Mouse (Mus musculus): Measurements from ENCODE around the gene Cdk14. TPM values are rescaled to one million over a fixed set of nuclear protein-coding genes. Genes with fewer than 3 reads are reported as not detected.

Gene Cdk14
- polyA plus RNA-seq, 1 experiment from 2014 or later, result 23.5 TPM

DNA sequence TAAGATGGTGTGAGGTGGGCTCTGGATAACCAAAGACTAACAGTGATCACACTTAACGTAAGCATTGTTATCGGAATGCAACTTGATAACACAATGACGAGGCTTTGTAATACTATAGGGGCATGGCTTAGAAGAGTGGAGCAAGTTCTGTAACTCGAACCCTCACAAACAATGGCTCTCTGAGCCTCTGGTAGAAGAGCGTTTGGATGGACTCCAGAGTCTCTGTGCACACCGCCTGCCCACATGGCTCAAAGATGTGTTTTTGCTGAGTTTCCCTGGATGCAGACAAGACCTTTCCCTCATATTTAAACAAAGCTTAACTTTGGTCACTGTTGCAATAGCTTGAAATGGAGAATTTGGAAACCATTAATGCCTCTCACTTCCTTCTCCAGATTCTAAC lies 145.8 kb downstream of the Cdk14 start:
- 0 out of 2 replicates have a peak, but pooled peaks cover 4% of the 10 kb centered on the region for H3K4me1 ChIP-seq (replicated peaks; ENCODE audit: control insufficient read depth, insufficient read depth, low read length)

DNA sequence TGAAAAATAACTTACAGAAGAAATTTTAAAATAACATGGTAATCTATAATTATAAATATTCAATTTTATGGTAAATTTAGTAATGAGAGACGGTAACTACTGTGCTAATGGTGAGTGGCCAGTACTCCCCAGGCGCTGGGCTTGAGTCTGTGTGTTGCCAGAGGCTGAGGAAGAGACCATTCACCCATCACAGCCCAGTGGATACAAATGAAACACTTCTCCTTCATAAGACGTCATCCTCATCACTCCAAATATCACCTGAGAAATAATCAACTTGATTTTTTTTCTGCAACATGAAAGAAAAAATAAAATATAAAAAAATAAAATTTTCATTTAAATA lies 153.4 kb downstream of the Cdk14 start:
- ATAC-seq (replicated peaks; ENCODE audit: low FRiP score), result peak; percentile 49; the same call in 1 of the 2 replicates

More for the DNA sequence above, 145.8 kb downstream of the Cdk14 start:
- Histone ChIP-seq H3K27me3 (ENCODE audit: control insufficient read depth, insufficient read depth, low read length) (no peaks in the 10 kb centered on the region), H3K9ac (ENCODE audit: low read length) (no peak overlapping the region), H3K27ac (ENCODE audit: low read depth, low read length) (no peak overlapping the region), H3K4me2 (ENCODE audit: low read depth, low read length, severe bottlenecking) (no peak overlapping the region), H3K4me3 (ENCODE audit: low read depth, low read length) (no peak overlapping the region), H3K9me3 (ENCODE audit: control insufficient read depth, low read length) (no peaks in the 10 kb centered on the region), H3K36me3 (ENCODE audit: control insufficient read depth, insufficient read depth, low read length) (no peaks in the 10 kb centered on the region)
- 70% methylated on average over 6 of the region's 6 CpGs for WGBS
- ATAC-seq (replicated peaks; ENCODE audit: low FRiP score) (no peak), DNase-seq (ENCODE audit: low spot score) (no peak)

DNA sequence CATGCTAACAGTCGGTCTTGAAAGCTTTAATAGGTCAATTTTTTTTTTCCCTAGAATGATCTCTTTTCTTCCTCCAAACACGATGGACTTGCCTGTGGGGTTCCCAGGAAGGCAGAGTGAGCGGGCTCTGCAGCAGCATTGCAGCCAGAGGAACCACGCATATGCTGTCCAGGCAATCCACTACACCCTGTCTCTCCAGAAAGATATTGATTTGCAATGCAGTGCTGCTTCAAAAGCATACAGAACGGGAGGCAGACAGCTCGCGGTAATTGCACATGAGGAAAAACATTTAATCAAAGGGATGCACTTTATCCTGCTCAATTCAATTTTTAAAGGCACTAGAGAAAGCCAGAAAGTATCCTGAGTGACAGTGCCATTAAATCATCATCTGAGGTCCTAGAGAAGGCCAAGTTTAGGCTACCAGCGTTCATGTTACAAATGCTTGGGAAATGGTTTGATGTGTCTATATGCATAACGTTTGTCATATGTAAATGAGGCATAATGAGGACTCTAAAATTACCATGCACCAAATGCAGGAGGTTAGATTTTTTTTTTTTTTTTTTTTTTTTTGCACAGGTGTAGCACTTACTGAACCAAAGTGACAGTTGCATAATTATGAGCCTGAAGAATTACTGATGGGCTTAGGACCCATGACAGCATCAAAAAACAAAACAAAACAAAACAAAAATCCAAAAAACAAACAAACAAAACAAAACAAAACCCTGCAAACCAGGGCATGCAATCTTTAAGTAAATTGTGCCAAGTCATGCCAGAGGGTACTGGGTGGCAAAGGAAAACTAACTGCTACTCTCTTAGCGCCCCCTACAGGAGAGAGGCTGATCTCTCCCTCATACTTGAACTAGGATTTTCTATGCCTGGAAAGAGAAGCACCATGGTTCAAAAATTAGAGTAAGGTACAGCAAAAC lies 154.0 kb downstream of the Cdk14 start:
- 50% methylated on average over 10 of the region's 10 CpGs for WGBS
- Histone ChIP-seq H3K4me2 (ENCODE audit: low read depth, low read length, severe bottlenecking) (no peak overlapping the region), H3K4me3 (ENCODE audit: low read depth, low read length) (no peak overlapping the region), H3K4me1 (replicated peaks; ENCODE audit: control insufficient read depth, insufficient read depth, low read length) (no peaks in the 10 kb centered on the region), H3K9me3 (ENCODE audit: control insufficient read depth, low read length) (no peaks in the 10 kb centered on the region), H3K9ac (ENCODE audit: low read length) (no peak overlapping the region), H3K27ac (ENCODE audit: low read depth, low read length) (no peak overlapping the region), H3K27me3 (ENCODE audit: control insufficient read depth, insufficient read depth, low read length) (no peaks in the 10 kb centered on the region), H3K36me3 (ENCODE audit: control insufficient read depth, insufficient read depth, low read length) (no peaks in the 10 kb centered on the region)
- DNase-seq (ENCODE audit: low spot score) (peak; percentile 58), ATAC-seq (replicated peaks; ENCODE audit: low FRiP score) (peak; percentile 78)

More for the DNA sequence above, 153.4 kb downstream of the Cdk14 start:
- 89% methylated on average over 3 of the region's 3 CpGs for WGBS
- H3K9me3 ChIP-seq (ENCODE audit: control insufficient read depth, low read length), result no peaks in the 10 kb centered on the region
- no peak for DNase-seq (ENCODE audit: low spot score)
- no peaks in the 10 kb centered on the region for H3K4me1 ChIP-seq (replicated peaks; ENCODE audit: control insufficient read depth, insufficient read depth, low read length)
- H3K9ac ChIP-seq (ENCODE audit: low read length), result no peak overlapping the region
- no peak overlapping the region for H3K4me3 ChIP-seq (ENCODE audit: low read depth, low read length)
- no peak overlapping the region for H3K27ac ChIP-seq (ENCODE audit: low read depth, low read length)
- no peaks in the 10 kb centered on the region for H3K36me3 ChIP-seq (ENCODE audit: control insufficient read depth, insufficient read depth, low read length)
- no peak overlapping the region for H3K4me2 ChIP-seq (ENCODE audit: low read depth, low read length, severe bottlenecking)
- H3K27me3 ChIP-seq (ENCODE audit: control insufficient read depth, insufficient read depth, low read length), result no peaks in the 10 kb centered on the region

DNA sequence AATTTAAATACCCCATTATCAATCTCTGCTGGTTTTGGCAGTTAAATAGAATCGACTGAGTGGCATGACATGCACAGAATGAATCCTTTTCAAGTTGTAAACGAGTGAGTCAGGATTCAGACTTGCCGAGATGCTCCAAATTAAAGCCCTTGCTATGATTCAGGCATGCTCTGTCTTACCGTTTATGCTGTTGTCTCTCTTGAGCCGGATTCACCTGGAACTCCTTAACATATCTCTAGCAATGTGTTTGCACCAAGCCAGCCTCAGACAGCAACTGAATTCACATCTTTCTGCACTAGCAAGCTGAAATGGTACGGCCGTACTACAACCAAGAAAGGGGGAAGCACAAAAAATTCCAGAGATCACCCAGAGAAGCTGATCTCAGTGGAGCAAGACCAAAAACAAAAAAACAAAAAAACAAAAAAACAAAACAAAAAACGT lies 154.7 kb downstream of the Cdk14 start:
- no peak overlapping the region for H3K27ac ChIP-seq (ENCODE audit: low read depth, low read length)
- H3K27me3 ChIP-seq (ENCODE audit: control insufficient read depth, insufficient read depth, low read length), result no peaks in the 10 kb centered on the region
- H3K9ac ChIP-seq (ENCODE audit: low read length), result no peak overlapping the region
- no peaks in the 10 kb centered on the region for H3K9me3 ChIP-seq (ENCODE audit: control insufficient read depth, low read length)
- DNase-seq (ENCODE audit: low spot score) (no peak), ATAC-seq (replicated peaks; ENCODE audit: low FRiP score) (no peak)
- no peak overlapping the region for H3K4me2 ChIP-seq (ENCODE audit: low read depth, low read length, severe bottlenecking)
- 38% methylated on average over 8 of the region's 8 CpGs for WGBS
- no peak overlapping the region for H3K4me3 ChIP-seq (ENCODE audit: low read depth, low read length)
- no peaks in the 10 kb centered on the region for H3K4me1 ChIP-seq (replicated peaks; ENCODE audit: control insufficient read depth, insufficient read depth, low read length)
- no peaks in the 10 kb centered on the region for H3K36me3 ChIP-seq (ENCODE audit: control insufficient read depth, insufficient read depth, low read length)

DNA sequence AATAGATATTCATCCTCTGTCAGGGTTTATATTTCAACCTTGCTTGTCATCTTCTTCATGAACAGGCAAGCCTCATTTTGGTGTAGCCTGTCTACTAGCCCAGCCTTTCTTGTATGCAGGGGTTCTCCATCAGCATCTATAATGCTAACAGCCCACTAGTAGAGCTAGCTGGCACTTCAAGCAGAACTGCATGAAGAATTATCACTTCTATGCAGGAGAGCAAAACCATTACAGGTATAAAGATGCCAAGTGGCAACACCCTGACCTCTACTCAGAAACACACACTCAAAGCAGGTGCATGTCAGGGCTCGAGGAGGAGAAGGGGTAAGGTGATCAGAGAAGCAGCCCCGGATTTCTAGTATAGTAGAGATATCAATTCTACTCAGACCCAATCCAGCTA lies 155.4 kb downstream of the Cdk14 start:
- DNase-seq (ENCODE audit: low spot score), result no peak
- 91% methylated on average over 2 of the region's 2 CpGs for WGBS
- no peak overlapping the region for H3K4me3 ChIP-seq (ENCODE audit: low read depth, low read length)
- no peaks in the 10 kb centered on the region for H3K9me3 ChIP-seq (ENCODE audit: control insufficient read depth, low read length)
- H3K9ac ChIP-seq (ENCODE audit: low read length), result no peak overlapping the region
- H3K27ac ChIP-seq (ENCODE audit: low read depth, low read length), result no peak overlapping the region
- ATAC-seq (replicated peaks; ENCODE audit: low FRiP score), result no peak
- no peak overlapping the region for H3K4me2 ChIP-seq (ENCODE audit: low read depth, low read length, severe bottlenecking)
- H3K36me3 ChIP-seq (ENCODE audit: control insufficient read depth, insufficient read depth, low read length), result no peaks in the 10 kb centered on the region
- no peaks in the 10 kb centered on the region for H3K27me3 ChIP-seq (ENCODE audit: control insufficient read depth, insufficient read depth, low read length)
- H3K4me1 ChIP-seq (replicated peaks; ENCODE audit: control insufficient read depth, insufficient read depth, low read length), result no peaks in the 10 kb centered on the region

DNA sequence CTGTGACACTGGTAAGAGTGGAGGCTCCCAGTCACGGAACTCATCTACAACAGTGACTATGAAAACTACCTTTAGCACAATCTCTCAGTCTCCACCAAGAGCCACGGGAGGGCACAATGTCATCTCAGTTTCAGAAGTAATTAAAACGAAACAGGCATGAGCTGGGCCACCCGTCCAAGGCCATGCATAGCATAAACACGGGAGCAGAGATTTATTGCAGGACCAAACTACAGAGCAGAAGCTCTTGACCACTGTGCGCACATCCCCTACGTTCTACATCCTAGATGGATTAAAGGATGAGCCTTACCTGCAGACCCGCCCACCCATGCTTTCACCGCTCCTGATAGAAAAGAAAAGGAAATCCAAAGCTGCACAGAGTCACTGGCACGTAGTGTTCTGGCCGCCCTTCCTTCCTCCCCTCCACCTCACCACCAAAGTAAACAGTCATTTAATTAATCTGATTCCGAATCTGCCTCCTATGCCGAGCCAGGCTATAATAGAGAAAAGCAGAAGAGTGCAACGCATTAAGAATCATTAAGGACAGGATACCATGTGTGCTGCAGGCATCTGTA lies 158.3 kb downstream of the Cdk14 start:
- H3K27ac ChIP-seq (ENCODE audit: low read depth, low read length), result no peak overlapping the region
- ATAC-seq (replicated peaks; ENCODE audit: low FRiP score), result no peak
- H3K4me2 ChIP-seq (ENCODE audit: low read depth, low read length, severe bottlenecking), result no peak overlapping the region
- 84% methylated on average over 14 of the region's 14 CpGs for WGBS
- DNase-seq (ENCODE audit: low spot score), result no peak
- H3K4me1 ChIP-seq (replicated peaks; ENCODE audit: control insufficient read depth, insufficient read depth, low read length), result no peaks in the 10 kb centered on the region
- H3K36me3 ChIP-seq (ENCODE audit: control insufficient read depth, insufficient read depth, low read length), result no peaks in the 10 kb centered on the region
- H3K27me3 ChIP-seq (ENCODE audit: control insufficient read depth, insufficient read depth, low read length), result no peaks in the 10 kb centered on the region
- H3K9ac ChIP-seq (ENCODE audit: low read length), result no peak overlapping the region
- H3K9me3 ChIP-seq (ENCODE audit: control insufficient read depth, low read length), result no peaks in the 10 kb centered on the region
- no peak overlapping the region for H3K4me3 ChIP-seq (ENCODE audit: low read depth, low read length)

DNA sequence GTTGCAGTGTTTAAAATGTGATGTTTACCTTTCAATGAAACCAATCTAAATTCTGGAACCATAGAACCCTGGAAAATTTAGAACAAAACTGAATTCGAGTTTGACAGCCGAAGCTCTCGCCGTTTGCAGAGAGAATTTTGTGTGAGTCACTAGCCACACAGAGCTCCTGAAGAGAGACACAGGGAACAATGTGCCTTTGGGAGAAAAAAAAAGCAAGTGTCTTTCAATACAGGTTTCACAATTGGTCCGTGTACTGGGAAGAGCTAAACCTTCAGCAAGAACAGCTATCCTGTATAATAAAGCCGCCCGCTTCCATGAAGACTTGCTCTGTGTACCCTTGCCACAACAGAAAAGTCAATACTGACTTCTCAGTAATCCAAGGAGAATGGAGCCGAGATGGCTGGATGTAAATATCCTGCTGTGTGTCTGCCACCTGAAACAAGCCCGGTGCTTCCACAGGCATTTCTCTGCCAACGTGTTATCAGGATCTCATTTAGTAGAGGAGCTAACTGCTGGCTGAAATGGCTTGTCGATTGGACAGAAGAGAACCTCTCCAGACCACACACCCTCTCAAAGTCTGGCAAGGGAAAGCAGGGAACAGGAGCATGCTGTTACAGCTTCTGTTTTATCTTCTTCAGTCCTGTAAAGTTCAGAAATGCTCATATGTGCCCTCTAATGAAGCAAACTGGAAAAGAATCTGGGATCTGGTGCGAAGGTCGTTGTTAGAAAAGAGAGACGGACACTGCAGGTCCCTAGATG lies 159.0 kb downstream of the Cdk14 start:
- Histone ChIP-seq H3K27ac (ENCODE audit: low read depth, low read length) (no peak overlapping the region), H3K4me3 (ENCODE audit: low read depth, low read length) (no peak overlapping the region), H3K4me2 (ENCODE audit: low read depth, low read length, severe bottlenecking) (no peak overlapping the region), H3K27me3 (ENCODE audit: control insufficient read depth, insufficient read depth, low read length) (no peaks in the 10 kb centered on the region), H3K9ac (ENCODE audit: low read length) (no peak overlapping the region), H3K4me1 (replicated peaks; ENCODE audit: control insufficient read depth, insufficient read depth, low read length) (no peaks in the 10 kb centered on the region), H3K9me3 (ENCODE audit: control insufficient read depth, low read length) (no peaks in the 10 kb centered on the region), H3K36me3 (ENCODE audit: control insufficient read depth, insufficient read depth, low read length) (no peaks in the 10 kb centered on the region)
- DNase-seq (ENCODE audit: low spot score), result no peak
- WGBS, result 64% methylated on average over 14 of the region's 14 CpGs
- ATAC-seq (replicated peaks; ENCODE audit: low FRiP score), result no peak

DNA sequence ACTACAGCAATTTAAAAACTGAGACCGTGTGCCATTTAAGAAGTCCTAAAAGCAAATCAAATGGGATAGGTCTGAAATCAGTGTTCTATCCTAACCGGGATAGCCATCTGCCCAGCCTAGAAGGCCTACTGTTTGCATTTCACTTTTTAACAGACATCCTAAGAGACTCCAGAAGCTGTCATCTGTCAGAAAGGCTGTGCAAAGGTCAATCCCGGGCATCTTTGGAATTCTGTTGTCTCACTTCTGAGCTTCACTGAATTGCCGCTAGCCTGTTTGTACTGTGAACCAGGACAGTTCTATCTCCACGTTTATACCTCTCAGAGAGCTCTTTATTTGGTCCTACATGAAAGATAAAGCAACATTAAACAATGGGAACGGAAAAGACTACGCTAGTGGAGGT lies 159.8 kb downstream of the Cdk14 start:
- no peak for ATAC-seq (replicated peaks; ENCODE audit: low FRiP score)
- DNase-seq (ENCODE audit: low spot score), result no peak
- Histone ChIP-seq H3K9ac (ENCODE audit: low read length) (no peak overlapping the region), H3K27ac (ENCODE audit: low read depth, low read length) (no peak overlapping the region), H3K4me1 (replicated peaks; ENCODE audit: control insufficient read depth, insufficient read depth, low read length) (no peaks in the 10 kb centered on the region), H3K27me3 (ENCODE audit: control insufficient read depth, insufficient read depth, low read length) (no peaks in the 10 kb centered on the region), H3K9me3 (ENCODE audit: control insufficient read depth, low read length) (no peaks in the 10 kb centered on the region), H3K36me3 (ENCODE audit: control insufficient read depth, insufficient read depth, low read length) (no peaks in the 10 kb centered on the region), H3K4me3 (ENCODE audit: low read depth, low read length) (no peak overlapping the region), H3K4me2 (ENCODE audit: low read depth, low read length, severe bottlenecking) (no peak overlapping the region)
- WGBS, result 70% methylated on average over 7 of the region's 7 CpGs

All from forebrain, embryonic 11.5 days (tissue).